Mouse (Mus musculus): ENCODE measurements around the gene Ehd4. TPM values are rescaled to one million over a fixed set of nuclear protein-coding genes. Genes with fewer than 3 reads are reported as not detected.

The Ehd4 gene
- polyA plus RNA-seq, 1 experiment from 2014 or later, result 9.7 TPM

DNA sequence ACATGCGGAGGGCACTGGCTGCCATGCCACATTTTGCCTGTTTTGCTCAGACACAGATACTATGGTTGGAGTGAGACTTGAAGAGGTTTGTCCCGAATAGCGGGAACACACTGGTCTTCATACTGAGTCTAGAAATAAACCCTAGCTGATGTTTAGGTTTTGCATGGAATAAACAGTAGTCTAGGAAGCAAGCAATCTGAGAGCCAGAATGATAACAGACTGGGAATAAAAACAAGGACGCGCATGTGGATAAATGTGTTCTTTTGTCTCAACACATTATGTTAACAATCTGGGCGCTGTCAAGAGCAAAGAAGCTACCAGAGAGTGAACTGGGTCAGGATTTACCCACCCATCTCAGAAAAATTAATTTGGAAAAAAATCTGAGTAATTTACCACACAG lies 31.4 kb downstream of the Ehd4 start:
- WGBS, result 91% methylated on average over 6 of the region's 6 CpGs

DNA sequence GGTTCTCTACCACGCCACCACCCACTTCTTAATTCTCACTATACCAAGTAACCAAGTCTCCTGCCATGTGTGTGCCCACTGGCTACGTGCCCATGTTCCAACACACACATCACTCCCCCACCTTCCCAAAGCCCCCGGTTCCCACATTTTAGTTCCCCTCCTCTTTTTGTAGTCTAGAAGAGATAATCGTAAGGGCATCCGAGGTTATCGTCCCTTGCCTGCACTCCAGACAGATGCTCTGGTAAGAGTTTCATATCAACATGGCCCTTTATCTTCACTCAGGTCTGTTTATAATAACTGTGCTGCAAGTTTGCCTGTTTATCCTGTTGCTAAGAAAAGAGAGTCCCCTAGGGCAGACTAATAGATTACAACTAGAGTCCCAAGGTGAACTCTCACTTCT lies 37.1 kb downstream of the Ehd4 start:
- no peaks in the 10 kb centered on the region for H3K4me1 ChIP-seq
- H3K27ac ChIP-seq (replicated peaks), result no peak overlapping the region
- no peak for ATAC-seq (replicated peaks)
- no peaks in the 10 kb centered on the region for H3K36me3 ChIP-seq
- H3K27me3 ChIP-seq, result no peaks in the 10 kb centered on the region
- no peaks in the 10 kb centered on the region for H3K9me3 ChIP-seq
- H3K4me3 ChIP-seq, result no peak overlapping the region
- no peak overlapping the region for H3K9ac ChIP-seq (replicated peaks)
- no peak overlapping the region for H3K4me2 ChIP-seq (replicated peaks)
- WGBS, result 94% methylated on average over 6 of the region's 6 CpGs

More for the DNA sequence above, 31.4 kb downstream of the Ehd4 start:
- no peaks in the 10 kb centered on the region for H3K4me1 ChIP-seq
- H3K9me3 ChIP-seq, result no peaks in the 10 kb centered on the region
- H3K27ac ChIP-seq (replicated peaks), result no peak overlapping the region
- H3K9ac ChIP-seq (replicated peaks), result no peak overlapping the region
- no peaks in the 10 kb centered on the region for H3K36me3 ChIP-seq
- no peak overlapping the region for H3K4me3 ChIP-seq
- H3K27me3 ChIP-seq, result no peaks in the 10 kb centered on the region
- no peak for ATAC-seq (replicated peaks)
- no peak overlapping the region for H3K4me2 ChIP-seq (replicated peaks)

DNA sequence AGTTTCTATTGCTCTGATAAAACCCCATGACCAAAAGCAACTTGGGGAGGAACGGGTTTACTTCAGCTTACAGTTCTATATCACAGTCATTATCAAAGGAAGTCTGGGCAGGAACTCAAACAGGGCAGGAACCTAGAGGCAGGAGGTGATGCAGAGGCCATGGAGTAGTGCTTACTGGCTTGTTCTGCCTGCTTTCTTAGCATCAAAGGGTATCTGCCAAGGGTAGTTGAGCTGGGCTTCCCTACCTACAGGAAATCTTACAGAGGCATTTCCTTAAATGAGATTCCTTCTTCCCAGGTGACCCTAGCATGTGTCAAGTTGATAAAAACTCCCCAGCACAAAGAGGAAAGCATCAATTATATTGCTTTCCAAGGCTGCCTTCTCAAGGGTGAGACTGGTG lies 38.0 kb downstream of the Ehd4 start:
- H3K27ac ChIP-seq (replicated peaks), result no peak overlapping the region
- H3K9ac ChIP-seq (replicated peaks), result no peak overlapping the region
- ATAC-seq (replicated peaks), result no peak
- WGBS, result 93% methylated on average over 1 of the region's 1 CpGs
- H3K4me3 ChIP-seq, result no peak overlapping the region
- no peaks in the 10 kb centered on the region for H3K9me3 ChIP-seq
- H3K4me2 ChIP-seq (replicated peaks), result no peak overlapping the region
- H3K27me3 ChIP-seq, result no peaks in the 10 kb centered on the region
- H3K4me1 ChIP-seq, result peaks cover 3% of the 10 kb centered on the region; the same call in 1 of the 2 replicates
- no peaks in the 10 kb centered on the region for H3K36me3 ChIP-seq

DNA sequence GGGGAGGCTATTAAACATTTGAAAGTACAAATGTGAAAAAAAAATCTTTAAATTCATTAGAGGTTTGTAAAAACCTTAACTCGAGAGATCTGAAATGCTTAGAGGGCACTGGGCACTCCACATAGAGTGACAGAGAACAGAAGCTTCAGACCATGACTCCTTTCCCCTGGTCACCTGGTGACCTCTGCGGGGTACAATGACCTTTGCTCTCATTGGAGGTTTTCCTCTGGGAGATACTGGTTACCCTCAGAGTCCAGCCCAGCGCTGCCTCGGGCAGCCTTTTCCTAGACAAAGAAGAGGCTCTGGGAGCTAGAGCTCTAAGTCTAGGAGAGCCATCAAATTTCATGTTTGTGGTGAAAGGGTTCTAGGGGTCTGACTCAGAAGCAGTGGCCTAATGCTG lies 39.4 kb downstream of the Ehd4 start:
- 65% methylated on average over 4 of the region's 4 CpGs for WGBS
- Histone ChIP-seq H3K36me3 (no peaks in the 10 kb centered on the region), H3K9ac (replicated peaks) (no peak overlapping the region)

DNA sequence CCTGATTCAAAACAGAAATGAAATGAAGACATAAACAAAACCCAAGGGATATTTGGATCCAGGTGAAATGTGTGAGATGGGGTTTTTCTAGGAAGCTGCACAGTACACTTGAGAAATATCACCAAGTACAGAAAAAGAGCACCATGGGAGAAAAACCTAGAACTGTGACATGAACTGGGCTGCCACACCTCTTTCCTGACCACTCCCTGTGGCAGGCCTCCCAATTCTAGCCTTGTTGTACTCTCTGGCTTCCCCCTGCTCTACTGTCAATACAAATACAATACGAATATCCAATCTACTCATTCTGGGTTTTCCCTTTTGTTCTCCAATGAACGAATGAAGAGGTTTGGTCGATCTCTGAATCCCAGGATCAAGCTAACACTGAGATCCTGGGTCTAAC lies 40.4 kb downstream of the Ehd4 start:
- ATAC-seq (replicated peaks), result no peak
- Histone ChIP-seq H3K9me3 (no peaks in the 10 kb centered on the region), H3K4me2 (replicated peaks) (no peak overlapping the region), H3K4me3 (no peak overlapping the region), H3K27me3 (no peaks in the 10 kb centered on the region), H3K4me1 (peaks cover 3% of the 10 kb centered on the region; the same call in 1 of the 2 replicates), H3K27ac (replicated peaks) (no peak overlapping the region), H3K36me3 (no peaks in the 10 kb centered on the region), H3K9ac (replicated peaks) (no peak overlapping the region)
- 91% methylated on average over 3 of the region's 3 CpGs for WGBS

More for the DNA sequence above, 39.4 kb downstream of the Ehd4 start:
- H3K4me2 ChIP-seq (replicated peaks), result no peak overlapping the region
- no peaks in the 10 kb centered on the region for H3K27me3 ChIP-seq
- H3K27ac ChIP-seq (replicated peaks), result no peak overlapping the region
- ATAC-seq (replicated peaks), result no peak
- H3K4me1 ChIP-seq, result peaks cover 3% of the 10 kb centered on the region; the same call in 1 of the 2 replicates
- H3K9me3 ChIP-seq, result no peaks in the 10 kb centered on the region
- no peak overlapping the region for H3K4me3 ChIP-seq

DNA sequence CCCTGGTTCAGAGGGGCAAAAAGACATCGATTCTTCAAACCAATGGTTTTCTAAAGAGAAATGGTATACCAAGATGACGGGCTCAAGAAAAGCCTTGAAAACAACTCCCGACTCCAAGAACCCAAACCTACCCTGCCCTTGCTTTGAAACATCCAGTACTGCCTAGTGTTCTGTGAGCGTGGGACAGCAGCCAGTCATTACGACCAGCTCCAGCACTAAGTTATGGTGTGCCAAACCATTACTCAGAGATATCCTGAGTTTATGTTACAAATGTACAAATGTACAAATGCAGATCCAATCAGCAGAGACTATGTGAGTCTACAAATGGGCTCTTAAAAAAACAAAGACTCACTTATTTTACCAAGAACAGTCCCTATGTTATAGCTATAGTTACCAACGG lies 40.9 kb downstream of the Ehd4 start:
- H3K4me2 ChIP-seq (replicated peaks), result no peak overlapping the region
- H3K27ac ChIP-seq (replicated peaks), result no peak overlapping the region
- no peaks in the 10 kb centered on the region for H3K27me3 ChIP-seq
- no peaks in the 10 kb centered on the region for H3K36me3 ChIP-seq
- H3K9ac ChIP-seq (replicated peaks), result no peak overlapping the region
- H3K4me1 ChIP-seq, result peaks cover 3% of the 10 kb centered on the region; the same call in 1 of the 2 replicates
- H3K4me3 ChIP-seq, result no peak overlapping the region
- ATAC-seq (replicated peaks), result no peak
- H3K9me3 ChIP-seq, result no peaks in the 10 kb centered on the region
- 81% methylated on average over 6 of the region's 6 CpGs for WGBS

DNA sequence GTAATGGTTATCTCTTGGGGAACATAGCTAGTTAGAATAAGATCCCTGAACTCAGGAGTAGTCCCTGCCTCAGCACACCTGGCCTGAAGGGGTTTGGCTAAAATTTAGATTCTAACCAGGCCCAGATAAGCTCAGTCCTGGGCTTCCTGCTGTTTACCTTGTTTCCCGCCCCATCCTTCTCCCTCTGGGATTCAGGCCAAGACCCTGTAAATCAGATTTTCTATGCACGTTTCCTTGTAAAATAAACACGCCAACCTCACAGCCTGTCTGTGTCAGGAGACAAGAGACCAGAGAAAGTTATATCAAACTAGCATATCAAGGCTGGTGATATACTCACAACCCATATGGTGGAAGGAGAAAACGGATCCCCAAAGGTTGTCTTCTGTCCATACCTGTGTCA lies 42.8 kb downstream of the Ehd4 start:
- H3K4me2 ChIP-seq (replicated peaks), result no peak overlapping the region
- H3K9ac ChIP-seq (replicated peaks), result no peak overlapping the region
- 60% methylated on average over 4 of the region's 4 CpGs for WGBS
- H3K27me3 ChIP-seq, result no peaks in the 10 kb centered on the region
- no peak for ATAC-seq (replicated peaks)
- H3K9me3 ChIP-seq, result no peaks in the 10 kb centered on the region
- no peak overlapping the region for H3K4me3 ChIP-seq
- no peaks in the 10 kb centered on the region for H3K36me3 ChIP-seq
- H3K4me1 ChIP-seq, result peaks cover 3% of the 10 kb centered on the region; the same call in 1 of the 2 replicates
- H3K27ac ChIP-seq (replicated peaks), result no peak overlapping the region

DNA sequence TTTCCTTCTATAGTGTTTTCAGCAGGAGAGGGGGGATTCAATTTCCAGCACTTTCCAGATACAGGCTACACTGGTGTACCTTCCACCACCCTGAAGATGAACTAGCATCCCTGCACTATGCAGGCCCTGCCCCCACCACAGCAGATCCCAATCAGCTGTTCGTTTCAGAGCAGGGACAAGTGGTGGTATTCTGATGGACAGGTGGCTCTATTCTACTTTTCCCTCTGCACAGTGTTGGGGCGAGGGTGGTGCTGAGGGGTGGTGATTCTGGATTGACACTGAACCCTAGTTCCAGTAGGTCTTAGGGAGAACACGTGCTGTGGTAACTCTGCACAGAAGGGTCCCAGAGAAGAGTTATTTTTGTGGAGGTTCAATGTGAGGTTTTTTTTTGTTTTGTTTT lies 43.2 kb downstream of the Ehd4 start:
- Histone ChIP-seq H3K4me3 (no peak overlapping the region), H3K9ac (replicated peaks) (no peak overlapping the region), H3K9me3 (no peaks in the 10 kb centered on the region), H3K27ac (replicated peaks) (no peak overlapping the region), H3K27me3 (no peaks in the 10 kb centered on the region), H3K4me2 (replicated peaks) (no peak overlapping the region), H3K36me3 (no peaks in the 10 kb centered on the region), H3K4me1 (peaks cover 3% of the 10 kb centered on the region; the same call in 1 of the 2 replicates)
- WGBS, result 67% methylated on average over 3 of the region's 3 CpGs
- ATAC-seq (replicated peaks), result no peak

DNA sequence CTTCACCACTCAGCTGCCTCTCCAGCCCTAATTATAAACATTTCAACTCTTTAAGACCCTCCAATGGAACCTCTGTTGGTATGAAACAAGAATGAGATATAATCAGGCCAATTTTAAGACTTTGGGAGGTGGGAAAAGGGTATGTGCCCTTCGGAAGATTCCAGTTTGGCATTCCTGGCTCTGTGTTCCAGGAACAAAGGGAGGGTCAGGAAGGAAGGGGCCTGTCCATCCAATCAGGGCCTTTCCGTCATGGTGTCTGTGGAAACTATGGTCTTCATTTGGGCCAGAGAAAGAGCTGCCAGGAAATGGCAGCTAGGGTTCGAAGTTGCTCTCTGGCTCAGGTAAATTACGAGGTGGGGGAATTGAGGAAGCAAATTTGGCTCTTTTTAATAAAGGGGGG lies 46.3 kb downstream of the Ehd4 start:
- Histone ChIP-seq H3K27ac (replicated peaks) (no peak overlapping the region), H3K9ac (replicated peaks) (no peak overlapping the region), H3K4me3 (no peak overlapping the region), H3K4me2 (replicated peaks) (no peak overlapping the region), H3K27me3 (no peaks in the 10 kb centered on the region), H3K9me3 (no peaks in the 10 kb centered on the region), H3K4me1 (peaks cover 3% of the 10 kb centered on the region; the same call in 1 of the 2 replicates), H3K36me3 (no peaks in the 10 kb centered on the region)
- no peak for ATAC-seq (replicated peaks)
- 85% methylated on average over 4 of the region's 4 CpGs for WGBS

DNA sequence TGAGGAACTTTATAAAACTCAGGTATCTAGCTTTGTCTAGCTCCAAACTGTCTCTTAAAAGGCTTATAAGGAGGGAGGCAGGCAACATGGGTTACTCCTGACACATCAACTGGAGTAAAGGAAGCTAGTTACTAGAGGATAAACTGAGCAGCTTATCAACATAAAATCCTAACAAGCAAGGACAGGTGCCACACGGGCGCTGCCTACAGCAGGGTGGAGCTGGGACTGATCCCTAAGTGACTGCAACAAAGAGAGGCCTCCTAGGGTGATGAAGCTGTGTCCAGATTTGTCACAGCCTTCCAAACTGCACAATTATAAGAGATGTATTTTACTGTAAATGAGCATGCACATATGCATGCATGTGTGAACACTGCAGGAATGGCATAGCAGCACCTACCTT lies 47.0 kb downstream of the Ehd4 start:
- Histone ChIP-seq H3K27ac (replicated peaks) (no peak overlapping the region), H3K4me1 (peaks cover 3% of the 10 kb centered on the region; the same call in 1 of the 2 replicates), H3K4me3 (no peak overlapping the region), H3K9ac (replicated peaks) (no peak overlapping the region), H3K36me3 (no peaks in the 10 kb centered on the region), H3K4me2 (replicated peaks) (no peak overlapping the region), H3K27me3 (no peaks in the 10 kb centered on the region), H3K9me3 (no peaks in the 10 kb centered on the region)
- WGBS, result 79% methylated on average over 2 of the region's 2 CpGs
- no peak for ATAC-seq (replicated peaks)

DNA sequence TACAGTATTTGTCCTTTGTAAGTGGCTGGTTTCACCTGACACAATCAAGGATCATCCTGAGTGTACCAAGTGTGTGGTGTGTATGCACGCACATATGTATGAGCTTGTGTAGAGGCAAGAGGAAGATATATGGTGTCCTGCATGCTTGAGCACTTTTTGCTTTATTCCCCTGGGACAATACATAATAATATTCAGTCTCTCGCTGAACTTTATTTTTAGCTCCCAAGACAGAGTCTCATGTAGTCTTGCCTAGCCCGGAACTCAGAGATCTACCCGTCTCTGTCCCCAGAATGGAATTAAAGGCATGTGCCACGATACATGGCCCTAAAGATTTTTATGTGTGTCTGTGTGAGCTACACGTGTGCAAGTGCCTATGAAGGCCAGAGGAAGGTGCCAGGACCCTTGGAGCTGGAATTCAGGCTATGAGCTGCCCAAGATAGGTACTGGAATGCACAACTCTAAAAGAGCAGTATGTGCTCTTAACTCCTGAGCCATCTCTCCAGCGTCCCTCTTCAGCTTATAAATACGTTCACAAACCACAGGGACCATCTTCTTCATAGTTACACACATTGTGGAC lies 47.9 kb downstream of the Ehd4 start:
- 87% methylated on average over 8 of the region's 8 CpGs for WGBS
- Histone ChIP-seq H3K4me1 (no peaks in the 10 kb centered on the region), H3K9ac (replicated peaks) (no peak overlapping the region), H3K4me3 (no peak overlapping the region), H3K36me3 (no peaks in the 10 kb centered on the region), H3K27me3 (no peaks in the 10 kb centered on the region), H3K27ac (replicated peaks) (no peak overlapping the region), H3K9me3 (no peaks in the 10 kb centered on the region), H3K4me2 (replicated peaks) (no peak overlapping the region)
- no peak for ATAC-seq (replicated peaks)

DNA sequence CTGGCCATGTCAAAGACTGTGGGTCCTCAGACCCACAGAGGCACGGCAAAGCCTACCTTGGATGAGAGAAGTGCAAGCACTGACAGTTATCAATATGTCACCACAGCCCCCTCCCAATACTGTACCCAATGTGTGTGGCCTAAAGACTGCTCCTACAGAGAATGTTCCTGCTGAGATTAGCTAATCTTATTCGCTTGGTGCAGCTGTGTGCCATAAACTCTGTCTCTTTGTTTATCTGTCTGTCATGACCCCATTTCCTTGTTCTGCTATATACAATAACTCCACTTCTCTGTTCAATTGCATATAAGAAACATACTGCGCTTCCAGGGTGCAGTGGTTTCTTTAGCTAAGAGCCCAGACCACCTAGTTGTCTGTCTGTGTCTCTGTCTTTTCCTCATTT lies 48.5 kb downstream of the Ehd4 start:
- H3K4me3 ChIP-seq, result no peak overlapping the region
- H3K27me3 ChIP-seq, result no peaks in the 10 kb centered on the region
- H3K9me3 ChIP-seq, result no peaks in the 10 kb centered on the region
- no peak for ATAC-seq (replicated peaks)
- H3K4me2 ChIP-seq (replicated peaks), result no peak overlapping the region
- H3K36me3 ChIP-seq, result no peaks in the 10 kb centered on the region
- H3K9ac ChIP-seq (replicated peaks), result no peak overlapping the region
- H3K4me1 ChIP-seq, result no peaks in the 10 kb centered on the region
- no peak overlapping the region for H3K27ac ChIP-seq (replicated peaks)
- WGBS, result 78% methylated on average over 3 of the region's 3 CpGs

DNA sequence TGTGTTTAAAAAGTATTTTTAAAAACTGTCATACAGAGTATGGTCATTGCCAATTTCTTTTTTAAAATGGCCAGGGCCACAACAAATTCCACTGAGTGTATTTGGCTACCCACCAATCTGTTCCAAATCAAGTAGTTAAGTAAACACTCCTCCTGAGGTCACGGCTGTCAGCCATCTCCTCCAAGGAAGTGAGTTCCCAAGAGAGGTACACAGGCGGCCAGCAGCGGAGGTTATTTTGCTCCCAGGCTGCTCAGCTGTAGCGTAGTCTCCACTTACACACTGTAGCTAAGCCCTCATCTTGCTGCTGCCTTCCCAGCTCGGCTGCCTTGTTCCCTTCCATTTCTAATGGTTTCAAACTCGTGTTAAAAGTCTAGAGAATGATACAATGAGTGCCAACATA lies 51.5 kb downstream of the Ehd4 start:
- H3K36me3 ChIP-seq, result no peaks in the 10 kb centered on the region
- H3K4me2 ChIP-seq (replicated peaks), result no peak overlapping the region
- WGBS, result 79% methylated on average over 6 of the region's 6 CpGs
- no peak overlapping the region for H3K9ac ChIP-seq (replicated peaks)
- H3K9me3 ChIP-seq, result no peaks in the 10 kb centered on the region
- no peaks in the 10 kb centered on the region for H3K27me3 ChIP-seq
- no peaks in the 10 kb centered on the region for H3K4me1 ChIP-seq
- no peak overlapping the region for H3K4me3 ChIP-seq
- no peak overlapping the region for H3K27ac ChIP-seq (replicated peaks)
- no peak for ATAC-seq (replicated peaks)

Measured in forebrain, embryonic 15.5 days (tissue).